Mouse (Mus musculus) limb, embryonic 11.5 days (tissue): Measurements from ENCODE around the gene Lrch1. TPM values are rescaled to one million over a fixed set of nuclear protein-coding genes. Genes with fewer than 3 reads are reported as not detected.
A peak's percentile ranks its signal among the peaks of the same experiment; 100 is the strongest.

Experiments
- ATAC-seq: fragments of 200-750 bp; cut with Nextera tagmentation; 2 replicates; pipeline ENCODE4 v1.8.0; 2017; ENCODE audit warnings: low read depth; ENCODE audit not compliant: insufficient number of reproducible peaks, low FRiP score, low TSS enrichment
- DNase-seq: peaks from one replicate; pipeline ENCODE4 v3.0.0-alpha.2; 2015; ENCODE audit warnings: low spot score
- H3K27ac ChIP-seq: fragments of 300-500 bp; sonication (generic); replicated peaks from 2 replicates; pipeline ENCODE4 v1.5.1; 2014; ENCODE audit warnings: low read depth, mild to moderate bottlenecking, low read length
- H3K27me3 ChIP-seq: fragments of 300-500 bp; sonication (generic); 2 replicates; pipeline ENCODE4 v1.6.1; 2014; ENCODE audit warnings: mild to moderate bottlenecking, low read length, mixed read lengths; ENCODE audit not compliant: control insufficient read depth, insufficient read depth
- H3K36me3 ChIP-seq: fragments of 300-500 bp; sonication (generic); 2 replicates; pipeline ENCODE4 v1.6.1; 2014; ENCODE audit warnings: mild to moderate bottlenecking, low read length, moderate library complexity, mixed read lengths; ENCODE audit not compliant: control insufficient read depth, insufficient read depth
- H3K4me1 ChIP-seq: fragments of 300-500 bp; sonication (generic); 2 replicates; pipeline ENCODE4 v1.6.1; 2014; ENCODE audit warnings: low read length, mixed read lengths; ENCODE audit not compliant: control insufficient read depth, insufficient read depth
- H3K4me2 ChIP-seq: fragments of 300-500 bp; sonication (generic); 2 replicates; pipeline ENCODE4 v1.6.1; 2014; ENCODE audit warnings: low read depth, mild to moderate bottlenecking, moderate library complexity; ENCODE audit not compliant: severe bottlenecking
- H3K4me3 ChIP-seq: fragments of 300-500 bp; sonication (generic); 2 replicates; pipeline ENCODE4 v1.5.1; 2014; ENCODE audit warnings: low read depth, low read length
- H3K9ac ChIP-seq: fragments of 300-500 bp; sonication (generic); 2 replicates; pipeline ENCODE4 v1.6.1; 2014; ENCODE audit warnings: mild to moderate bottlenecking, low read length
- H3K9me3 ChIP-seq: fragments of 300-500 bp; sonication (generic); 2 replicates; pipeline ENCODE4 v1.6.1; 2016; ENCODE audit warnings: low read length; ENCODE audit not compliant: control insufficient read depth
- WGBS: fragments of 180-500 bp; shearing (Covaris S2); extraction: QIAGEN DNeasy Blood & Tissue Kit; methylation state at CpG from one replicate; pipeline ENCODE4 v1.1.7; 2014; 5-methylcytosine and 5-hydroxymethylcytosine counted together
- polyA plus RNA-seq: library from polyadenylated mRNA; unstranded; fragments of >200 nt; fragmentation: Nextera tagmentation; extraction: Ambion mirVana; gene quantifications from 2 replicates; pipeline ENCODE4 v1.2.1, GENCODE M21; 2014

The Lrch1 gene
- polyA plus RNA-seq, 1 experiment from 2014 or later: 12.9 TPM

DNA sequence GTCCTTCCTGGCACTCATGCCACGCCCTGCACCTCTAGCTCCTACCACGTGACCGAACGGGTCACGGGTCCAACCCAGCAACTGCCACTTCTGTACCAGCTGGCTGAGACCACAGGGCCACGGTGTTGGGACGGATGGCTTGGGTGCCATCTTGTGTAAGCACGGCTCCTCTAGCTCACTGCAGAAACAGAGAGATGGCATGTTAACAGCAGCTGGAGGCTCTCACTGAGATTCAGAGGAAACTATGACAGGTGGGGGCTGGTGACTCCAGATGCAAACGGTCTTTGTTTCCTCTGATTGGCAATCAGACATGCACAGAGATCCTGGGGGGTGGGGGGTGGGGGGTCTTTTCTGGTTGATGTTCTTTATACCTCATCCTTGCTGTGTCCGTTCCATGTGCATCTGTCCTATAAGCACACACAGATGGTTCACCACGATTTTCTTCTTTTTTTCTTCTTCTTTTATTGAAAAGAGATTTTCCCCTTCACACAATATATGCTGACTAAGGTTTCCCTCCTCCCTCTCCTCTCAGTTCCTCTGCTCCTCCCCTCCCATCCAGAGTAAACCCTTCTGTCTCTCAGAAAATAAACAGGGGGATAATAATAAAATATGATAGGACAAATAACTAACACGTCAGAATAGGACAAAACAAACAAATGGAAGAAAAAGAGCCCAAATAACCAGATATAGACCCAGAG, 25.5 kb downstream of the Lrch1 start:
- no peak overlapping the region for H3K4me3 ChIP-seq
- no peak for DNase-seq
- WGBS: 75% methylated on average over 12 of the region's 12 CpGs

DNA sequence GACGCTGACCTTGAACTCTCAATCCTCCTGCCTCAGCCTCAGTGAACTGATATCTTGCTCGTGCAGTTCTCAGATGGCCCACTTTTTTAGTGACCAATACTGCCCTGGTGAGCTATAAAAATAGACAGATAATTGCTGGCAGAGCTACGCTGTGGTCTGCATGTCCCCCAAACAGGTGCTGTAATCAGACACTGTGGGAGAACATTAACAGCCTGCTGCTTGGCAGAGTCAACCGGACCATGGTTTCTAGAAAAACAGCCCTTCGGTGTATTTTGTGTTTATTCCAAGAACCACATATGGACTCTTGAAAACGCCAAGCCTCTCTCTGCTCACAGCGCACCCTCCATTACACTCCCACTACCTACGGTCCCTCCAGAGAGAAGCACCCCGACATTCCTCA, 26.2 kb downstream of the Lrch1 start:
- no peak for ATAC-seq
- DNase-seq: no peak

More for the DNA sequence above, 25.5 kb downstream of the Lrch1 start:
- Histone ChIP-seq H3K27ac (no peak overlapping the region), H3K27me3 (no peaks in the 10 kb centered on the region), H3K9ac (no peak overlapping the region), H3K36me3 (no peaks in the 10 kb centered on the region), H3K4me1 (0 out of 2 replicates have a peak, but pooled peaks cover 5% of the 10 kb centered on the region), H3K9me3 (no peaks in the 10 kb centered on the region), H3K4me2 (no peak overlapping the region)
- no peak for ATAC-seq

DNA sequence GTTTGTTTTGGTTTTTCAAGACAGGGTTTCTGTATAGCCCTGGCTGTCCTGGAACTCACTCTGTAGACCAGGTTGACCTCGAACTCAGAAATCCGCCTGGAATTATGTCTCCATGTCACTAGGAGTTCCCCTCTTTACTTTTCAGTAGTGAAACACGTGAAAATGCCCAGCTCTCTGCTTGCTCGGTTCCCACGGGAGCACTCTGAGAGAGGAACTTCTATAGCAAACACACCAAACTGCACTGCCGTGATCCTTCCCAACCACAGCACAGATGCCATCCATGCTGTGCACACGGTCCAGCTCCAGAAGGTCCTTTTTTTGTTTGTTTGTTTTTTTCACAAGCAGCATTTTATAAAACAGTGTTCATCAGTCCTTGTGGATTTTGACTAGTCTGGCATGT, 28.5 kb downstream of the Lrch1 start:
- ATAC-seq (no peak), DNase-seq (no peak)
- Histone ChIP-seq H3K9ac (no peak overlapping the region), H3K9me3 (no peaks in the 10 kb centered on the region), H3K4me2 (no peak overlapping the region), H3K4me1 (peaks cover 6% of the 10 kb centered on the region; the same call in 1 of the 2 replicates), H3K27ac (no peak overlapping the region), H3K27me3 (no peaks in the 10 kb centered on the region), H3K4me3 (no peak overlapping the region), H3K36me3 (no peaks in the 10 kb centered on the region)
- WGBS: 86% methylated on average over 7 of the region's 7 CpGs

More for the DNA sequence above, 26.2 kb downstream of the Lrch1 start:
- H3K4me3 ChIP-seq: no peak overlapping the region
- H3K27me3 ChIP-seq: no peaks in the 10 kb centered on the region
- no peaks in the 10 kb centered on the region for H3K4me1 ChIP-seq
- H3K27ac ChIP-seq: no peak overlapping the region
- H3K4me2 ChIP-seq: no peak overlapping the region
- H3K9ac ChIP-seq: no peak overlapping the region
- H3K36me3 ChIP-seq: no peaks in the 10 kb centered on the region
- H3K9me3 ChIP-seq: no peaks in the 10 kb centered on the region
- 81% methylated on average over 9 of the region's 9 CpGs for WGBS

DNA sequence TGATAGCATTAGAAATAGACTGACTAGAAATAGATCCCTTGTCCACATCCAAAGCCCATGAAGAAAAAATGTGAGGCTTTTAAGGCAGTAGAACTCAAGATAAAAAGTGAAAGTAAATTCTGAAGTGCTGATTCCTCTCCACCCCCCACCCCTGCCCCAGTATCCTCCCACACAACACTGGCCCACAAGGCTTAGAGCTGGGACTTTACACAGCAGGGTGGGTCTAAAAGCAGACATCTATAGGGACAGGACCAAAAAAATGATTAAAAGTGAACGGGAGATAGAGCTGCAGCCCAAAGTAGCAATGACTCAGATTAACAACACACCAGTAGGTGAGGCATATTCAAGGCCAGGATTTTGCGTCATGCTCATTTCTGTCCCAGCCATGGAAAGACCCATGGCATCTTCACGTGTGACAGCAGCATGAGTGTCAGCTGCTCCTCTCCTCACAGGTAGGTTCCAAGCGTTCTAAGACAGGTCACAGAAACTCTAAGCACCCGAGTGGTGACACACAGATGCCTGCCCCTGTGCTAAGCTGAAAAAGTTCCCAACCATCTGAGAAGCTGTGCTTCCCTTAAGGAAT, 29.1 kb downstream of the Lrch1 start:
- H3K36me3 ChIP-seq: no peaks in the 10 kb centered on the region
- WGBS: 91% methylated on average over 5 of the region's 5 CpGs
- ATAC-seq (no peak), DNase-seq (no peak)
- H3K9me3 ChIP-seq: no peaks in the 10 kb centered on the region
- H3K4me2 ChIP-seq: no peak overlapping the region
- peaks cover 6% of the 10 kb centered on the region; the same call in 1 of the 2 replicates for H3K4me1 ChIP-seq
- H3K27me3 ChIP-seq: no peaks in the 10 kb centered on the region
- H3K4me3 ChIP-seq: no peak overlapping the region
- no peak overlapping the region for H3K9ac ChIP-seq
- H3K27ac ChIP-seq: no peak overlapping the region

DNA sequence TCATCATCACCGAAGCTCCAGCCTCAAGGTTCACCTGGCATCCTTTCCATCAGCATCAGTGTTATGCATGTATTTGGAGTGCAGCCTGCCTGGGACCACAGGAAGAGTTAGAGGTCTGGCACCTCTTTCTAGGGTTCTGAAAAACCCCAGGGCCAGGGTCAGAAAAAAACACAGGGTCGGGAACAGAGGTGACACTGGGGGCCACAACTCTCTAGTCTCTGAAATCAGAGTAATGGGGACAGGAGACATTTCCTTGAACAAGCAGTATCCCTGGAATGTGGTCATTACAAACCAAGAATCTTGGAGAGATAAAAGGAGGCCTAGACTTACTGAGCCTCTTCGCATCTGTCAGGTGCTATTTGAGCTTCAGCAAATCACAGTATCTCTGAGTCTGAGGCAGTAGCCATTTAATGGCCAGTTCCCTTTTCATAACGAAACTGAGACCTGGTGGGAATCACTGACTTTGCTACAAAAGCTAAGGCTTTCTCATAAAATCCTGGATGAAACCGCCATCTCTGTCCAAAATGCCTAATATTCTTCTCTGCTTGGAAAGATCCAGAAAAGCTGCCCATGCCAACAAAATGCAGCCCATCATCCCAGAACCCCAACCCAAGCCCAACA, 30.1 kb downstream of the Lrch1 start:
- Histone ChIP-seq H3K27ac (no peak overlapping the region), H3K9ac (no peak overlapping the region), H3K9me3 (no peaks in the 10 kb centered on the region), H3K4me1 (peaks cover 6% of the 10 kb centered on the region; the same call in 1 of the 2 replicates), H3K4me2 (no peak overlapping the region), H3K36me3 (no peaks in the 10 kb centered on the region), H3K27me3 (no peaks in the 10 kb centered on the region), H3K4me3 (no peak overlapping the region)
- no peak for DNase-seq
- ATAC-seq: no peak
- WGBS: 80% methylated on average over 5 of the region's 5 CpGs

DNA sequence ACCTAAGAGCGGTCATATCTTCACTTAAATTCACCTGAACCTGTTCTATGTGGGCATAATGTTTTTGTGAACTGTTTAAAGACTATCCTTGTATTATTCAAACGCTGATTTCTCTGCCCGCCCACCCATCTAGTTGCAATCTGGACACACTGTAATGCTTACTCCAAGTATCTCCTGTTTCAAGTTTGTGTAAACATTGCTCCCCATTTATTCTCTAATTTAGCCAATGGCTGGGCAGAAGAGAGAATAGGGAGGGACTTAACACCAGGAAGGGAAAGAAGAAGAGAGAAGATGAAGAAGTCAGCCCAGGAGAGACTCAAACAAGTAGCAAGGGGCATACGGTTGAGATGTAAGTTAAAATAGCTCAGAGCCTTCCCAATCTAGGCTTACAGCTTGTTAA, 31.0 kb downstream of the Lrch1 start:
- Histone ChIP-seq H3K4me3 (no peak overlapping the region), H3K9me3 (no peaks in the 10 kb centered on the region), H3K27ac (no peak overlapping the region), H3K9ac (no peak overlapping the region), H3K4me2 (no peak overlapping the region), H3K27me3 (no peaks in the 10 kb centered on the region), H3K36me3 (no peaks in the 10 kb centered on the region), H3K4me1 (peaks cover 6% of the 10 kb centered on the region; the same call in 1 of the 2 replicates)
- 83% methylated on average over 4 of the region's 4 CpGs for WGBS
- ATAC-seq: no peak
- no peak for DNase-seq

DNA sequence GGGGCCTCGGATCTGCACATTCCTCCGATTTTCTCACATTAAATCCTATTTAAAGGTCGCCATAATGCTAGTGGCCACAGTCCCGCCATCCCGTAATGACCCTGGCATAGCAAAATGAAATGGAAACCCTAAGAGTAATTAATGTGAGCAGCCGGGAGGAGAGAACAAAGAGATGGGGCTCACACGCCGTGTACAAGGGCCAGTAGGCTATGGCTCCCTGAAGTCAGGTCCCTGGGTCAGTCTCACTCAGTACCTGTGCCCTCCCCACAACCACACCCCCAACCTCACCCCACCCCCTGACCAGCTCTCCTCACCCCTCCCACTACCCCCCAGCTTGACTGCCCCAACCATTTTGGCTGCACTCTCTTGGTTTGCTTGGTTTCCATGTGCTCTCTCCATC, 31.6 kb downstream of the Lrch1 start:
- no peak overlapping the region for H3K27ac ChIP-seq
- 43% methylated on average over 8 of the region's 8 CpGs for WGBS
- DNase-seq: peak; percentile 27
- no peak overlapping the region for H3K4me3 ChIP-seq
- H3K27me3 ChIP-seq: no peaks in the 10 kb centered on the region
- no peak overlapping the region for H3K9ac ChIP-seq
- H3K4me2 ChIP-seq: no peak overlapping the region
- H3K4me1 ChIP-seq: peaks cover 6% of the 10 kb centered on the region; the same call in 1 of the 2 replicates
- H3K36me3 ChIP-seq: no peaks in the 10 kb centered on the region
- ATAC-seq: peak; percentile 42; the same call in 1 of the 2 replicates
- H3K9me3 ChIP-seq: no peaks in the 10 kb centered on the region

DNA sequence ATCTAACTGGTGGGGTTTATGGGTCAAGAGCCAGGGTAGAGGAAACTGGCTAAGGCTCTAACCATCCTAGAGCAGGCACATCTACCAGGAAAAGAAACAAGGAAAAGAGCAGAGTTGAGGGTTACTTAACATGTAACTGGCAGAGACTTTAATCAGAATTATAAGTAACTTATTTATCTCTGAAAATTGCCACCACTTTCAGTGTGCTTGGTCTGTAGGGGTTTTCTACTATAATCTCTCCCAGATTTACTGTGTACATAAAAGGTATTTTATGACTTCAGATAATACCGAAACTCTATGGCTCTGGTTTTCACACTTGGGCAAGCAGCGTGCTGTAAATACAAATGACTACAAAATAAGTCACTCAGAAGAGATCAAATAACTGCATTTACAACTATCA, 32.0 kb downstream of the Lrch1 start:
- H3K9ac ChIP-seq: no peak overlapping the region
- ATAC-seq (no peak), DNase-seq (no peak)
- H3K36me3 ChIP-seq: no peaks in the 10 kb centered on the region
- H3K9me3 ChIP-seq: no peaks in the 10 kb centered on the region
- no peak overlapping the region for H3K4me2 ChIP-seq
- no peak overlapping the region for H3K27ac ChIP-seq
- H3K4me1 ChIP-seq: peaks cover 6% of the 10 kb centered on the region; the same call in 1 of the 2 replicates
- WGBS: 55% methylated on average over 2 of the region's 2 CpGs
- H3K27me3 ChIP-seq: no peaks in the 10 kb centered on the region
- H3K4me3 ChIP-seq: no peak overlapping the region
